Mouse (Mus musculus) embryo, embryonic 10 days (tissue): Measurements from ENCODE around the gene Fibp.

ENCODE experiments used
- DNase-seq: peaks from one replicate; pipeline ENCODE4 v3.0.0-alpha.2; 2015; ENCODE audit warnings: low spot score

Gene Fibp

DNA sequence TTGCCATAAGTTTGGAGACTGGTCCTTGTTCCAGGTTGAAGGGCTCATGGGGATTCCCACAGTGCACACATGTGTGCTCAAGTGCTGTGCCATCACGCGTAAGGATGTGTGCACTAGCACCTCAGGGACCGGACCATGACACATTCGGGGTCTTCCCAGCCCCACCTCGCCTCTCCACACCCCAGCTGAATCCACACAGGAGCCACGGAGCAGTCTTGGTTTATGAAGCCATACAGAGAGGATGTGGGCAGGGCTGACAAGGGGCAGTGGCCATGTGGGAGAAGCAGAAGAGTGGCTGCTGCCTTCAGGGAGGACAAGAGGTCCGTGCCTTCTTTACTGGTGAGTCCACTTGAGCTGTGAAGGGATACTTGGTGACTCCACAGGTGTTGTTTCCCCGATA is 4.6 kb downstream of the Fibp start:
- DNase-seq: no peak

DNA sequence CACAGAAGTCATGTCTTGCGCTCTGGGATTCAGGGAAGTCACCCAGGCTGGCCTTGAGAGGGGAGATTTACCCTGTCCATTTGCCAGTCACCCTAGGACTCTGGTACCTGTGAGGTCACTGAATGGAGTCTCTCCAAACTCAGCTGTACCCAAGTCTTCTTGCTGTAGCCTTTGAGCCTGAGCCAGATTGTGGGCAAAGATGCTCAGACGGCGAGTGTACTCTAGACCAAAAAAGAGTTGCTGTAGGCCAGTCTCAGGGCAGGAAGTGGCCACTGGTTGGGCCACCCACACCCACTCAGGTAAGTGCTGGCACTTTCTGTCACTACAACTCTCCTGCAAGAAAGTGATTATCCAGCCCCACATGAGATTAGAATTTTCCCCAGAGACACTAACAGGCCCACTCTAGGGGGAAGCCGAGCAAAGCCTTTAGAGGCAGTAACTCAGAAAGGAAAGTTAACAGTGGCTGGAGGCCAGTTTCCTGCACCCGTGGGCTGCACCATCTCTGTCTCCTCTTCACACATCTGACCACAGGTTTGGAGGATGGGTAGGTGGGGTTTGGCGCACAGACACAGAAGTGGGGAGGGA is 6.6 kb downstream of the Fibp start:
- no peak for DNase-seq

DNA sequence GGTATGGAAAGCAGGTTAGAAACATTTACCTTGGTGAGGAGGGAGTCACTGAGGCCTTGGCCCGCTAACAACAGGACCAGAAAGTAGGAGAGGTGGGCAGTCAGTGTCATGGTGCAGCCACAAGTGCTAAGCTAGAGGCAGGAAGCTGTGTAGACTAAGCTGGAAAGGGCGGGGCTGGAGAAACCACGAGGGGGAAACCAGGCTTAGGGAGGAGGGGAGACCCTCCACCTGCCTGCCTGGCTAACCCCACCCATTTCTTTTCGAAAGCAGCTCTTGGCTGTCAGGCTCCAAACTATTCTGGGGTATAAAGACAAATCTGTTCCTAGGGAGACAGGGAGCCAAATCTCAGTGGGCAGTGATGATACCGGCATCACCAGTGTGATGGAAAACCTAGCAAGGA is 8.0 kb downstream of the Fibp start, which contains the start of gene Ctsw:
TSS of gene Ctsw (minus strand) at position 134 of the 400 bp plus-strand sequence.
- no peak for DNase-seq

DNA sequence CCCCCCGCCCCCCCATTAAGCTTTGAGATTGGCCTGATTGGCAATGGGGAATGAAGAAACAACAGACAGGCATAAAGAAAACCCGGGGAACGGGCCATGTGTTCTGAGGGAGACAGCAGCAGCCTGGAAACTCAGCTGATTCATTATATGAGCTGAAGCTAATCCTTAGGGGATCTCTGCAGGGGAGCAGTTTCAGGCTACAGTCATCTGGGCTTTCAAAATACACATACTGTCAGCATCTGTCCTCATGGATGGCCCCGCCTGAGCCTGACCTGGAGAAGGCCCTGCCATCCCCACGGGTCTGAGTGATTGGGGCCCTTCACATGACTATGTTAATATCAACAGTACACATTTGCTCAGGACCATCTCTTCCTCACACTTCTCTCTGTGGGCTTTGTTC is 11.4 kb downstream of the Fibp start:
- no peak for DNase-seq

DNA sequence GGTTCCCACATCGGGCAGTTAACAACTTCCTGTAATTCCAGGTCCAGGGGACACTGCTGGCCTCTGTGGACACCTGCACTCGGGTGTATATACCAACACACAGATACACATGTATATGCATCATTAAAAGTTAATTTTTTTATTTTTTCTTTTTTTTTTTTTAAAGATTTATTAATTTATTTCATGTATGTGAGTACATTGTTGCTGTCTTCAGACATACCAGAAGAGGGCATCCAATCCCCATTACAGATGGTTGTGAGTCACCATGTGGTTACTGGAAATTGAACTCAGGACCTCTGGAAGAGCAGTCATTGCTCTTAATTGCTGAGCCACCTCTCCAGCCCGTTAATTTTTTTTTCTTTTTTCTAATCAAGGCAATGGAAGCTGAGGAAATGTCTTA is 12.4 kb downstream of the Fibp start:
- no peak for DNase-seq

DNA sequence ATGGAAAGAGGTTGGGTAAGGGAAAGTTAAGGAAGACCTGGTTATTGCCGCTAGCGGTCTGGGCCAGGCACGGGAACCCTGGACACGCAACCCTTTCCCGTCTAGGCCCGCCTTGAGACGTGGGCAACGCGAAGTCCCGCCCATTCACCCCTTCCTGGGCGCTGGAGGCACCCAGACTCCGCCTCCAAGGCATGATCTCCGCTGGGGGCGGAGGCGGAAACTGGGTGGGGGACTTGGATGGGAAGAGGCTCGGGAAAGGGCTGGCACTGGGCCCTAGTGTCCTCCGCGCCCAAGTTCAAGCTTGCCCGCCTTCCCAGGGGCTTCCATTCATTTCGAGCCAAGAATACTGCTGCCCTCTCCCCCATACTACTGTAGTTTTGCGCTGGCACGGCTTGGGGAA is 13.3 kb downstream of the Fibp start, which contains the start of gene Efemp2:
TSS of gene Efemp2 (plus strand) at position 235 of the 400 bp plus-strand sequence.
- DNase-seq: peak; percentile 85

DNA sequence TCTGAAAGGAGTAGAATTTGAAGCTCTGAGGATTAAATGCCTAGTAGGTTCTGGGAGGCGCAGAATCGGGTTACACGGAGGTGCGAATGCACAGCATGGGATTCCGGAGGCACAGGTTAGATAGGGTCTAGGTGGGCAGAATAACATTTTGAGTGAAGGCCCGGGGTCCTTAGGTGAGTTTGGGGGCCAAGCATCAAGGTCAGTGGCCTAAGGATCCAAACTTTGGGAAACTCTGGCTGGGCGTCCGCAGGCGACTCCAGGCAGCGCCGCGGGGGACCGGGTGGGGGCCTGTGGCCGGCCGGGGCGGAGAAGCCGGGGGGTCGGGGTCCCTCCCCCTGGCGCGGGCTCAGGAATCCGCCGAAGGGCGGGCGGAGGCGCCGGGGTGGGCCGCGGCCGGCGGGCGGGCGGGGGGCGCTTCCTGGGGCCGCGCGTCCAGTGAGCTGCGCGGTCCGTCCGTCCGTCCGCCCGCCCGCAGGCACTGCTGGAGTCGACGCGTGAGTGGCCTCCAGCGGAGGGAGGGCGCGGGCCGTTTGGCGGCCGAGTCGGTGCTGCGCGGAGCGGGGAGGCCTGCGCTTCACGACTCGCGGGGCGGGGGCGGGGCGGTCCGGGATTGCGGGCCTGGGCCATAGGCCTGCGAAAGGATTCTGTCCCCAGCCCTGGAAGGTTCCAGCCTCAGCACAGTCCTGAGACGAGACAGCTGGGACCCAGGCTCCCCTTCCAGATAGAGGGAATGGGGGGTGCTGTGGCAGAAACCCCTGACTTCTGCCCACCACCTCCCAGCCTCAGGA is 14.1 kb downstream of the Fibp start:
- DNase-seq: peak; percentile 62

DNA sequence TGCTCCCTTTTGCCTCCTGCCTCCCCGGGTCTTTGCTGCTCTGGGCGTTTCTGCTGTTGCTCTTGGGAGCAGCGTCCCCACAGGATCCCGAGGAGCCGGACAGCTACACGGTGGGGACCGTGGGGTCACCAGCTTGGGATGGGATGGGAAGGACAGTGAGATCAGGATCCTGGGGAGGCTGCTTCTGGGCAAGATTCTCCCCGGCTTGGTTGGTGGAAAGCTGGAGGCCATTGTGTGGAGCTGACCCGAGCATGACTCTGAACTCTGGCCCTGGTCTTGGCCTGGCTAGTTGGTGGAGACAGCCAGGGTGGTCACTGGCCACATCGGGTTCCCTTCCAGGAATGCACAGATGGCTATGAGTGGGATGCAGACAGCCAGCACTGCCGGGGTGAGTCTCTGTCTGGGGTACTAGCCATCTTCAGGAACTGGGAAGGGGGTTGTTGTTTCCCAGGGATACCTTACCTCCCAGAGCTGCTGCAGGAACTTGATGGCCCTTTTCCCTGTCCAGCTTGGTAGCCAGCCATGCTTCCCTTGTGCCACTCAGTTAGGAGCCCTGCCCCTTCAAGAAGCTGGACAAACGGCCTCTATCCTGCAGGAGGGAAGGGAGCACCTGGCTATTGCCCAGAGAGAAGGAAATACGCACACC is 14.8 kb downstream of the Fibp start:
- DNase-seq: no peak

DNA sequence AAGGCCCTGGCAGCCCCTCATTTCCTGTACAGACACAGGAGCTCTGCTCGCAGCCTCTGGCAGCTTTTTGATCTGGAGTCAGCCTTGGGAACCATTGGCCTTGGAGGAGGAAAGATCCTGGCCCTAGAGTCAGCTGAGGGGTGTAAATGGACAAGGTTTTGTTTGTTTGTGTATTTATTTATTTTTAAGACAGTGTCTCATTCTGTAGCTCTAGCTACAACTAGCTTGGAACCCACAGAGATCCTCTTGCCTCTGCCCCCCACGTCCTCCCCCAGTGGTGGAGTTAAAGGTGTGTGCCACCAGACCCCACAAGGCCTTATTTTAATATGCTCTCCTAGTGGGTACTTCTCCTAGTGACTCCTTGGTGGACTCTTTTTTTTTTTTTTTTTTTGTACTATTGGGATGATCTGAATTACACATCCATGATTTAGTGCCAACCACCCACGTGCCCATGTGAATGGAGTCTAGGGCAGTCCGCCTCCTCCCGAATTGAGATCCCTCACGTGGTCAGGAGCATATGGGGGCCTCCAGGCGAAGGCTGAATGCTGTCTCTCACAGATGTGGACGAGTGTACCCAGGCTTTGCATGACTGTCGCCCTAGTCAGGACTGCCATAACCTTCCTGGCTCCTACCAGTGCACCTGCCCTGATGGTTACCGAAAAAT is 16.7 kb downstream of the Fibp start:
- no peak for DNase-seq

DNA sequence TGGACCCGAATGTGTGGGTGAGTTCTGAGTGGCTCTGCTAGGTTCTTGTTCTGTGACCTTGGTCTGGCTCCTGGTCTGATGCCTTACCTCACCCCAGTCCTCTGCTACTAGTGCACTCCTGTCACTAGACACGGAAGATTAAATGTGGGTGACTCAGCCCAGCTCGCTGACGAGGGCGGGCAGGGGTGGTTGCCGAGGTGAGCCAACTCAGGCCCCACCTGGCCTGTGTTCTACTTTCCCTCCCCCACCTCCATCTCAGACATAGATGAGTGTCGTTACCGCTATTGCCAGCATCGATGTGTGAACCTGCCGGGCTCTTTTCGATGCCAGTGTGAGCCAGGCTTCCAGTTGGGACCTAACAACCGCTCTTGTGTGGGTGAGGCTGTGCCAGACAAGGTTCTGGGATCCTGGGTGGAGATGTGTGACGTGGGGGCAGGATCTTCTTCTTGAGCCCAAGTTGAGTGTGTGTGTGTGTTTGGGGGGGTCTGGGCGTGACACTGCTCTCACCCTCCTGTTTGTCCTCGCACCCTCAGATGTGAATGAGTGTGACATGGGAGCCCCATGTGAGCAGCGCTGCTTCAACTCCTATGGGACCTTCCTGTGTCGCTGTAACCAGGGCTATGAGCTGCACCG is 17.4 kb downstream of the Fibp start:
- no peak for DNase-seq

DNA sequence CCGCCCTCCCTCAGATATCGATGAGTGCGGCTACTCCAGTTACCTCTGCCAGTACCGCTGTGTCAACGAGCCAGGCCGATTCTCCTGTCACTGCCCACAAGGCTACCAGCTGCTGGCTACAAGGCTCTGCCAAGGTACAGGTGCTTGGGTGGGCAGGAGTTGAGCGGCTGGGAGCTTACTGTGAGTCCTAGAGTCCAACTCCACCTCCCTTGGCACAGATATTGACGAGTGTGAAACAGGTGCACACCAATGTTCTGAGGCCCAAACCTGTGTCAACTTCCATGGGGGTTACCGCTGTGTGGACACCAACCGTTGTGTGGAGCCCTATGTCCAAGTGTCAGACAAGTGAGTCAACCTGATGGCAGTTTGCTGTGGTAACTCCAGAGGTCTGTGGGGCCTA is 19.6 kb downstream of the Fibp start:
- DNase-seq: no peak

DNA sequence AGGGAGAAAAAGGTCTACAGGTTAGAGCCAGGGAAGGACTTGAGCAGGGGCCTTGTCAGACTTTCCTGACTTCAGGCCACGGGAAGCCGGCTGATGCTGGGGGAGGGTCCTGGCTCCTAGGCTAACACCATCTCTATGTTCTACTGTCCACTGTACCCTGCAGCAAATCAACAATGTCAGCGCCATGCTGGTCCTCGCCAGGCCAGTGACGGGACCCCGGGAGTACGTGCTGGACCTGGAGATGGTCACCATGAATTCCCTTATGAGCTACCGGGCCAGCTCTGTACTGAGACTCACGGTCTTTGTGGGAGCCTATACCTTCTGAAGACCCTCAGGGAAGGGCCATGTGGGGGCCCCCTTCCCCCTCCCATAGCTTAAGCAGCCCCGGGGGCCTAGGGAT is 21.0 kb downstream of the Fibp start:
- no peak for DNase-seq

DNA sequence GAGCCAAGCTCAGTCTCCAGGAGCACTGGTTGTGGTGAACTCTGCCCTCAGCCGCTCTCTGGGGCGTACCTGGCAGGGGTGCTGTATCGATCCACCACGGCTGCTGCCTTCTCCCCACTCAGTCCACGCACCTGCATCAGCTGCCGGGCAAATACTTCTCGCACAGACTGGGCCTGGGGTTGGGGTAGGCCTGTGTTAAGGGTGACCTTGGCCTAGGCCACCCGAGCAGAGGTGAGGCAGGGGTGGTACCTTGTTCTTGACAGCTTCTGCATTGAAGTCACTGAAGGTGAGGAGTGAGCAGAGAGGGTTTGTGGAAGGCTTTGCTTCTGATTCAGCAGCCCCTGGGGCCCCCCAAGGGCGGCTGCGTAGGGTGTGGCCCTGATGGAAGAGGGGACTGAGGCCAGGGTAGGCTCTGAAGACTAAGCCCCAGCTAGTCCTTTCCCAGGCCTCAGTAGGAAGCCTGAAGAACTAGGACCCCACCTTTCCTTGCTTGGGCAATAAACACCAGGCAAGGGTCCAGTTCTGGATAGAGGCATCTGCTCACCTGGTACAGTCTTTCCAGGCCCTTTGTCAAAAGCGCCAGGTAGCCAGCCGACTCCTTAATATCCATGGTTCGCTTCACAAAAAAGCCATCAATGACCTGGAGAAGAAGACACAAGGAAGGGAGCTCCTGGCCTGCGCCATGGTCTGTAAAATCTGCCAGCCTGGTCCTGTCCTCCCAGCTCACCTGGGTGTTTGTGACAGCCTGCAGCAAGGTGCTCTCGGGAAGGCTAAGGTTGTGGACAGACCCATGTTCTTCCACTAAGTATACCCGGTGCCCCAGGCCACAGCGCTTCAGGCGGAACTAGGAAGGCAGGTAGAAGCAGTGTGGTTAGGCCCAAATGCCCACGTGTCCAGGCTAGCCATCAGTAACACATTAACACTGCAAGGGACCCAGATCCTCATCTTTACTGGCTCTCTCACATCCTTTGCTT is 23.3 kb downstream of the Fibp start:
- DNase-seq: no peak

DNA sequence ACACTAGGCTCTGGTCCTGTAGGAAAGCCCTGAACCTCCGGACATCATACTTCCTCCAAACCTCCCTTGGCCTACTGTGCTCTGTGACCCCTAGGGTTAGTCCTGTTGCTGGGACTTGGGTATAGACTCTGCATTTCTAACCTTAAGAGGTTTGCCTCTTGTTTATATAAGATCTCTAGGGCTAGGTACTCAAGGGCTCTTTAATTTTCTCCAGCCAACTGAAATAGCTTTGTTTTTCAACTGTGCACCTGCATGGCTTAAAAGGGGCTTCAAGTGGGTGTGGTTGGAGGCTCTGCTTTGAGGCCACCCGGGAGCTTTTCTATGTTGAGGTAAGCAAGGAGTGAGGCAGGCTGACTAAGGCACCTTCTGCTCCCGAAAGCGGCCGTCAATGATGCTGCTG is 24.1 kb downstream of the Fibp start:
- DNase-seq: no peak

DNA sequence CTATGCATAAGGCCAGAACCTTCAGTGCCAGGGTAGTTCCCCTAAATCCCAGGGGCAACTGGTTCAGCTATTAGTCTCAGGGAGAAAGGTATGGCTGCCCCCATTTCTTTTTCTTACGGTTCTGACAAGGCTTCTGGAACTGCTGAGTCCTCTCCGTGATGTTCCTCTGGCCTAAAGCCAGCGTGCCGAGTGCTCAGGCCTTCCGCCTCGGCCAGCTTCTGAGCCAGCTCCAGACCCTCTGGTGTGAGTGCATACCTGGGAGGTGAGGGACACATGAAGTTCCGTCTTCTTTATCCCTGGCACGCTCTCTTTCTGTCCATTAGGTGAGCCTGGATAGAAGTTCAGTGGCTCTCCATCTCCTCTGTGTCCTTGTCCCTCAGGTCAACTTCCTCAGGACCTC is 25.0 kb downstream of the Fibp start:
- no peak for DNase-seq

DNA sequence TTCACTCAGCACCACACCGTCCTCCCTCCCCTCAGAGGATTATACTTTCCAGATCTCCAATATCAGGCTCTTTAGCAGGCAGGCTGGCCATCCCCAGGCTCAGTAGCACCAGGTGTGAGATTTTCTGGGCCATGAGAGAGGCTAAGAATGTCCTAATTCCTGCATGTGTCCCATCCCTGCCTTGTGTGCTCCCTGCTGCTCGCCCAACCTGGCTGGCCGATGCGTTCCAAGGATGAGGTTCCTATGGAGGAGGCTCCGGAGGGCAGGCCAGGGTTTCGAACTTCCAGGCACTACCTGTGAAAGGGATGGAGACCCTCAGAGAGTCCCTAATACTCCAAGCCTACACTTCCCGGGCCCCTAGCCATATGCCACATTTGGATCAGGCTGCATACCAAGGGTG is 25.4 kb downstream of the Fibp start:
- DNase-seq: no peak

DNA sequence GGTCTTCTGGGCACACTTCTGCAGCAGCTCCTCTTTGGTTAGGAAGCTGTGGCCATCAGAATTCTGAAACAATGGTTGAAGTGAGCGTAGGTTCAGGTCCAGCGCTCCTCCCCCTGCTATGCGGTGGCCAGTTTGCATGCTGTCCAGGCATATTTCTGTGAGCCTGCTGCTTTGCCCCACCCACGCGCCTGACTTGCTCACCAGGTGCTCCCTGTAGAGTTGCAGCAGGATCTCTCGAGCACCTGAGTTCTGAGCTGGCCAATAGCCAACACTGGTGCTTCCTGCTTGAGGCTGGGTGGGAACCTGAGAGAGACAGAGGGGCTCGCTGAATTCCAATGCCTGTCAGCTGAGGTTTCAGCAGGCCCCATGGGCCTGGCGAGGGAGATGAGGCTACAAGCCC is 25.9 kb downstream of the Fibp start:
- no peak for DNase-seq

DNA sequence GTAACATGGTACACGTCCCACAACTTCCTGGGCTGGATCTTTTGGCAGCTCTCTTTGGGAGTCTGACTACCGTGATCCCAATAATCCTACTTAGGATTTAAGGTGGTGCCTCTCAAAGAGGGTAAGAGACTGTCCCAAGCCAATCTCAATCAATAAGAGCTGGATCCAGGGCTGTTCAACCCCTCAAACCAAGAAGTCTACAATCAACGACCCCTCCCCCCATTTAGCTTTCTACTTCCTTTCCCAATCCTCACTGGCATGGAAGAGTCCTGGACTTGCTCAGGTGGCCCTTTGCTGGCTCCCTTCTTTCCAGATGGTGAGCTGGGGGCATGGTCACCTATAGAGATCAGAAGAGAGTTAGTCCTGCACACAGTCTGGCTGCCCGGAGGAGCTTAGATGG is 26.4 kb downstream of the Fibp start:
- DNase-seq: no peak

DNA sequence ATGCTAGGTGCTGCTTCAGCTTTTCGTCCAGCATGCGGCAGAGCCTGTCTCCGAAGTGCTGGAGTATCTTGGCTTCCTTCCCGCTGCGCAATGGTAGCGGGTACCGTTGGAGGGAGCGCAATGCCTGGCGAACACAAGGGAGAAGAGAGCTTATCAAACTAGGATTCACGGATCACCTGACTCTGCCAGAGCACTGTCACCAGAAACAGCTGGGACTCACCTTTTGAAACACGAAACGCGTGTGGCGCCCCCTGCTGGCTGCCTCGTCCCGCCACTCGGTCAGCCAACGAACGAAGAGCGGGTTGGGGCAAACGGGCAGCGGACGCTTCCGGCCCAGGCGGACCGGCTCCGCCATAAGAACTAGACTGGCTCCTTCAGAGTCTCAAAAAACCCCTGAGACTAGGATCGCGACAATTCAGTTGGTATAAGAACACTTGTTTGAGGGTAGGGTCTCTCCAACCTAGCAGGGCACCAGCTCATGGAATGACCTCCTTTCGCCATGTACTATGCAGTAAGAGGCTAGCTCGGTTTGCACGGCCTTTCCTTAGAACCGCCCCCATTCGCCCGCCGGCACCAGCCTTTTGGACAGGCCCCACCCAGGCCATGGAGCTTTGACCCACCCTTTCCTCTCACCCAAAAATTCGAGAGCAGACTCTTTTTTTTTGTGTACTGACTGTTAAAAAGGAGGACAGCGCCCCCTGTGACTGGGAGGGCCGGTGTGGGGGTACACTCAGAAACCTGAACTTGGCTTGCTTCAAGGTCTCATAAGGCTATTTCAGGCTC is 27.5 kb downstream of the Fibp start, which contains the start of gene Mus81:
TSS of gene Mus81 (minus strand) at position 635 of the 783 bp plus-strand sequence.
- DNase-seq: peak; percentile 96
